Mouse (Mus musculus) mesoderm, embryonic 11.5 days (tissue): Measurements from ENCODE around the gene Msto1.
"Not testable (repeated sequence)": the region's sequence is repeated elsewhere in the genome, so short reads cannot be mapped to it uniquely, and the experiment has no call there.

ENCODE experiments used
- DNase-seq: peaks from one replicate; pipeline ENCODE4 v3.0.0-alpha.2; 2012; ENCODE audit warnings: low read depth, low spot score

Gene Msto1

DNA sequence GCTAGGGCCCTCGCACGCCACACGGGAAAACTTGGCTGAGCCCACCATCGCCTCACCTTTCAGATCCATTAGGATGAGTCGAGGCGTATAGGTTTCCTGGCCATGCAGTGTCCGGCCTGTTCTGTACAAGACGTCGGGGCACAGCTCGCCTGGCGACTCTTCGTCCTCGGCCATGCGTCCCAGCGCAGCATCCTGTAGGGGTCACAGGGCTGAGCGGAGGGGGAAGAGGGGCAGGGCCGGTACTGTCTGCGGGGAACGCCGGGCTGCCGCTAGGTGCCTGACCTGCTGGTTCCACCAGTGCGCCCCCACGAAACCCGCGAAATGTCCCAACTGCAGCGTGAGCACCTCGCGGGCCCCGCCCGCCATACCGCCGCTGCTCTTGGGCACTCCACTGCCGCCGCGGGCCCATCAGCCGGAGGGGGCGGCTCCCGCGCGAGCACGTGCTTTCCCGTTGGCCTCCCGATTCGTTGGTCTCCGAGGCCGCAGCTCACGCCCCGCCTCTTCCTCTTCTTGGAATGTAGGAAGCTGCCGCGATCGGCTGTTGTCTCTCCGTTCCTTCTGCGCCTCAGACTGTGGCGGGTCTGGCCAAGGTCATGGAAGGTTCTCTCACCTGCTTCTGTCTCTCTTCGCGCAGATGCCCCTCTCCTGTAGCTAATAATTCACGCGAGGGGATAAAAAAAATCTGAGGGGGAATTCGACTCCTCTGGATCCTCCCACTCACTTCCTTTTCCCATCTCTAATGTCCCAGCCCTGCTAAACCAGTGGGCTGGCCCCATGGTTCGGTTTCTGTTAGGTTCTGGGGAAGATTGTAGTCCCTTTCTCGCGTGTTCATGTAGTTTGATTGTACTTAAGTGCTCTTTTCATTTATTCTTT, at the start of gene Msto1:
Msto1 (minus strand) TSS at position 489 of the 873 bp plus-strand sequence.
- DNase-seq, result peak; percentile 92

DNA sequence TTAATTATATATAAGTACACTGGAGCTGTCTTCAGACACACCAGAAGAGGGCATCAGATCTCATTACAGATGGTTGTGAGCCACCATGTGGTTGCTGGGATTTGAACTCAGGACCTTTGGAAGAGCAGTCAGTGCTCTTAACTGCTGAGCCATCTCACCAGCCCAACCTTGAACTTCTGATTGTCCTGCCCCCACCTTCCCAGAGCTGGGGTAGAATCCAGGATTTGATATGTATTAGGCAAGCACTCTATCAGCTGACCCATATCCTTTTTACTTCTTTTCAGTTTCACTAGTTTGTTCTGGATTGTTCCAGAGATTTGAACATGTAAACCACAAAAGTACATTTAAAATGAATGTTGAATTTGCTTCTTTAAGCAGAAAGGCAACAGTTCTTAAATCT, 49.4 kb upstream of the Msto1 start:
- not testable (repeated sequence) for DNase-seq

DNA sequence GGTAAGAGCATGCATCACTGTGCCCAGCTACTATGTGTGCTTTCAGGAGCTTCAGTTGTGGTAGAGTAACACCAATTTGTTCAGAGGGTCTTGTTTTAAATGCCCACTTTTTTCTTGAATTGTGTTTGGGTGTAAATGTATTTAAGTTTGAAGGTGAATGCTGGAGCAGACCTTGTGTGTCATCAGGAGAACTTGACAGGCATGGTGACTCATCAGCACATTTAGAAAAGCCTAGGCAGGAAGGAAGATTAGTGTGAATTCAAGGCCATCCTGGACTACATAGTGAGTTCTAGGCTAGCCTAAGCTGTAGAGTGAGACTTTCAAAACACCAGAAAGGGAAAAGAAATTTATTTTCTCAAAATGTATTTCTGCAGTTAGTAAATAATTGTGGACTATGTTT, 39.9 kb upstream of the Msto1 start:
- no peak for DNase-seq

GRCm38 (mm10) chr3:88953246-88953645, 39.4 kb upstream of the Msto1 start:
- no peak for DNase-seq

- no peak for DNase-seq
Observed at GRCm38 (mm10) chr3:88951327-88951800, 37.6 kb upstream of the Msto1 start.

DNA sequence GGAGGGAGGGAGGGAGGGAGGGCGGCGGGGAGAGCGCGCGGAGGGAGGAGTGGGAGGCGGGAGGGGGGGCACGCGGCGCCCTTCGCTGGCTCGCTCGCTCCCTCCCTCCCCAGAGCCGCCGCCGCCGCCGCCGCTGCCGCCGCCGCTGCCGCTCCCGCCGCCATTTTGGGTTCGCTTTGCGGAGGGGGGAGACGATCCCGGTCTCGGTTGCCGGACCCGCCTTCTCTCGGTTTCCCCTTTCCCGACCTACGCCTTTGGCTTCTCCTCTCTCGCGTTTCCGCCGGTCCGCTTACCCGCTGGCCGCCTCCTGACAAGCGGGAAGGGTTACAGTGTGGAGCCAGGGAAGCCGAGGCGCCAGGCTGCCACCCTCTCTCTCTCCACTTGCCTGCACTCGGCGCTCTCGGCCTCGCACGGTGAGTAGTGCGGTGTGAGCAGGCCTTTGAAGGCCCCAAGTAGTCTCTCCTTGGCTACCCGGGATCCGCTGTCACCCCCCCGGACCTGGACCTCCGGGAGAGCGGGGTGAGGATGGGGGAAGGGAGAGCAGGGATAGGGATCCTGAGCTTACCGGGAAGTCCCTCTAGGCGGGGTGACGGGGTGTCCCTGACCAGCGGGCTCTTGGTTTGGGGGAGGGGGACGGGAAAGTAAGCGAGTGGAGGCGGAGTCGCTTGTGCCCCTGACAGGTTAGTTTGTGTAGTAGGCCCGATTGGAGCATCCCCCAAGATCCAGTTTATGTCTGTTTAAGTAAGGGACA, 37.0 kb upstream of the Msto1 start, which contains the start of the genes Ash1l and Dap3:
Ash1l (plus strand) TSS at position 47 of the 751 bp plus-strand sequence.
Dap3 (minus strand) TSS at position 606 of the 751 bp plus-strand sequence.
- DNase-seq, result peak; percentile 83

- peak; percentile 91 for DNase-seq
Observed at GRCm38 (mm10) chr3:88949786-88950575, 36.2 kb upstream of the Msto1 start.

DNA sequence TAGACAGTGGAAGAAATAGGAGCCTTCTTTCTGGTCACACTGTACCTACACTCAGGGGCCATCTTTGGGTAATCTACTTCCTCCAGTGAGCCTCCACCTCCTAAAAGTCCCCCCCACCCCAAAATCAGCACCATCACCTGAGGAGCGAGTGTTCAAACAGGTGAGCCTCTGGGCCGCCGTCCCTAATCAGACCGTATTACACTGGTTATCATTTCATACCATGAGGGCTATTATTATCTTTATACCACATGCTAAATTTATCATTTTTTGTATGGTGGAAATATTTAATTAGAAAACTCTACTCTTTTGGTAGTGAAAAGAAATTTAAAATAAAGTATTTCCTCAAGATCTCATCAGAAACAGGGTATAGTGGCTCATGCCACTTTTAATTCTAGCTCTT, 30.3 kb upstream of the Msto1 start:
- no peak for DNase-seq

DNA sequence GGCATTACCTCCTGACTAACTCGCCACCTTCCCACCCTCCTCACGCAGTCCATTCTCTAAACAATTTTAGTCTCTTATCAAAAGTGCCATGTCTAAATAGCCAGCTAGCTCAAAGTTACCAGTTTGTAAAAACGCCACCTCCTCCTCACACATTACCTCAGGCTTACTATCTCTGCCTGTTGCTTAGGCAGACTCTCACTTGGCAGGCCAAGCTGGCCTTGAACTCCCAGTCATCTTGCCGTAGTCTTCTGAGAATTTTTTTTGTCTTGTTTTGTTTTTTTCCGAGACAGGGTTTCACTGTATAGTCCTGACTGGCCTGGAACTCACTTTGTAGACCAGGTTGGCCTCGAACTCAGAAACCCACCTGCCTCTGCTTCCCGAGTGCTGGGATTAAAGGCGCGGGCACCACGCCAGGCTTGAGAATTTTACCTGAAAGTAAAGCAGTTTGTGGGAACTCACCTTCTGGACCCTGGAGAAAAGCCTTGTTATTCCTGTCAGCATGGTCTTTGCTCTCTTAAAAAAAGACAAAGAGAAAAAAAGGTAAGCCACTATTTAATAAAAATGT, 28.6 kb upstream of the Msto1 start:
- no peak for DNase-seq

GRCm38 (mm10) chr3:88939749-88940148, 25.9 kb upstream of the Msto1 start:
- peak; percentile 65 for DNase-seq

DNA sequence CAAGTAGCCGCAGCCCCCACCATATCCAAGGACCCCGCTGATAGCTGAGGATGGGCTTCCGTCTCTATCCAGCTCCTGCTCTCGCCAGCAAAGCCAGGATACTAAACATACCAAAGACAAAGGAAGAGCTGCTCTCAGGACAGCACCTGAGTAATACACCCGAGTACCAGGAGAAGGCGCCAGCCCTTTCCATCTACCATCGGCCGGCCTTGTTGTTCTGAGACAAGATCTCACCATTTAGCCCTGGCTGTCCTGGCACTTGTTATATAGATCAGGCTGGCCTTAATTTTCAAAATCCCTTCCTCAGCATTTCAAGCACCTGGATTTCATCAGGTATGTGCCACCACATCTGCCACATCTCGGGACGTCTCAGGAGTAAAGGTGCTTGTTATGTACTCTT, 25.3 kb upstream of the Msto1 start:
- no peak for DNase-seq

- no peak for DNase-seq
Observed at GRCm38 (mm10) chr3:88929501-88929900, 15.7 kb upstream of the Msto1 start.

GRCm38 (mm10) chr3:88925651-88926050, 11.9 kb upstream of the Msto1 start:
- DNase-seq, result no peak

DNA sequence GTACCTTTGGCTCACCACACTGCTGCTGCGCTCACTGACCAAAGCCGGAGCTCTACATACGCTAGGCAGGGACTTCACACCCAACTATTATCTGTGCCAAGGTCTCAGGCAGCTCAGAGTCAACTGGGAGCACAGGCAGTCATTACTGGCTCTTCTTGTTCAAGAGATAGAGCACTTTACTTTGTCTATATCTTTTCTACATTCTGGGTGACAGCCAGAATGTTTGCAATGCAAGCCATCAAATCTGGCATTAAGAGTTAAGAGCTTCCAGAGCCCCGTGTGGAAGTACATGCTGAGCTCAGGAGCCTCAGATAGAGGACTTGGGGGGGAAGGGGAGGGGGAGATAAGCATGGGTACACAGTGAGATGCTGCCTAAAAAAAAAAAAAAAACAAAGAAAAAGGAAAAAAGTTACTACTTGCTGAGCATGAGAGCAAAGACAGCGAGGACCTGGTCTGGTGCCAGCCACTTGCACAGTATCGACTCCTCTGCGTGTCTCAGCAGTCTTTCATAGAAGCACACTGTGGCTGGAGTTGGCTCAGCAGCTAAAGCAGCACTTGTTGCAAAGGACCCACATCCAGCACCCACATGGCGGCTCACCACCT, 10.3 kb upstream of the Msto1 start:
- DNase-seq, result no peak

GRCm38 (mm10) chr3:88921411-88921810, 7.6 kb upstream of the Msto1 start:
- DNase-seq, result no peak

GRCm38 (mm10) chr3:88918981-88919380, 5.2 kb upstream of the Msto1 start:
- DNase-seq, result no peak

GRCm38 (mm10) chr3:88914384-88914810, 598 bp upstream of the Msto1 start:
- no peak for DNase-seq

- no peak for DNase-seq
Observed at GRCm38 (mm10) chr3:88912585-88912984, 1.2 kb downstream of the Msto1 start.

- no peak for DNase-seq
Observed at GRCm38 (mm10) chr3:88906393-88907159, 7.2 kb downstream of the Msto1 start.

GRCm38 (mm10) chr3:88905741-88906140, 8.1 kb downstream of the Msto1 start:
- no peak for DNase-seq
